In the genomic region with DNA sequence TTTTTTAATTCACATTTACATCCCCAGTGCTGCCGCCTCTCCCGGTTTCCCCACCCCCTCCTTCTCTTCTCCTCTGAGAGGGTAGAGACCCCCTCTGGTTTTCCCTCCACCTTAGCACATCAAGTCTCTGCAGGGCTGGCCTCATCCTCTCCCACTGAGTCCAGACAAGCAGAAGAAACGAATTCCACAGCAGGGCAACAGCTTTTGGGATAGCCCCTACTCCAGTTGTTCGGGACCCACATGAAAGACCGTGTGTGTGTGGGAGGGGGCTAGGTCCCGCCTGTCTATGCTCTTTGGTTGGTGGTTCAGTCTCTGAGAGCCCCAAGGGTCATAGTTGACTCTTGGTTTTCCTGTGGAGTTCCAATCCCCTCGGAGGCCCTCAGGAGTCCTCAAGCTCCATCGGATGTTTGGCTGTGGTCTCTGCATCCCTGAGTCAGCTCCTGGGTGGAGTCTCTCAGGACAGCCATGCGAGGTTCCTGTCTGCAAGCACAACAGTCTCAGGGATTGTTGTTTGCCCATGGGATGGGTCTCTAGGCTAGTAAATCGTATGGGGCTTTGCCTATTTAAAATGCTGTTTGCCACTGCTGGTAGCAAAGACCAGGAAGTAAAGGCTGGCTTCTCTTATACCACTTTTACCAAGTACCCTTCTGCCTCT, we compare ENCODE assay signal across 8 mouse cellular contexts. TPM values are rescaled to one million over a fixed set of nuclear protein-coding genes. Genes with fewer than 3 reads are reported as not detected.
DNase-seq lines count a peak whose midpoint lies in the region; ATAC-seq and TF ChIP-seq lines count a peak whose summit lies in the region.

No protein-coding gene starts in this region.

- H3K27me3 ChIP-seq in kidney, embryonic 15.5 days, result no peaks in the 10 kb centered on the region
- H3K27me3 ChIP-seq in E14TG2a.4 (ENCODE audit: insufficient read depth, low read length), result no peaks in the 10 kb centered on the region
- peaks cover 5% of the 10 kb centered on the region; the same call in 1 of the 2 replicates for H3K27me3 ChIP-seq in liver, embryonic 15.5 days

- H3K4me3 ChIP-seq in kidney, embryonic 15.5 days (replicated peaks), result peak overlapping the region; percentile 63
- peak overlapping the region; percentile 90 for H3K4me3 ChIP-seq in E14TG2a.4 (replicated peaks; ENCODE audit: low read length)
- H3K4me3 ChIP-seq in cortical plate, adult 2 months (ENCODE audit: insufficient read depth, low read length), result peak overlapping the region; percentile 45
- peak overlapping the region; percentile 81 for H3K4me3 ChIP-seq in liver, embryonic 15.5 days (replicated peaks)

- H3K4me2 ChIP-seq in kidney, embryonic 15.5 days, result peak overlapping the region; percentile 89
- H3K4me2 ChIP-seq in liver, embryonic 15.5 days, result peak overlapping the region; percentile 93

- TF ChIP-seq POLR2A in cortical plate, adult 2 months (IDR thresholded peaks at IDR 0.05; ENCODE audit: extremely low read depth, insufficient read depth, low read length), result no peak

- H3K27ac ChIP-seq in kidney, embryonic 15.5 days, result peak overlapping the region; percentile 84
- H3K27ac ChIP-seq in cortical plate, adult 2 months (ENCODE audit: insufficient read depth, low read length), result 0 out of 2 replicates have a peak overlapping the region, but pooled peaks have one; percentile 1
- 0 out of 2 replicates have a peak overlapping the region, but pooled peaks have one; percentile 63 for H3K27ac ChIP-seq in liver, embryonic 15.5 days (replicated peaks)

- ATAC-seq in kidney, embryonic 15.5 days (replicated peaks; ENCODE audit: low FRiP score), result peak; percentile 61
- peak; percentile 14; the same call in 1 of the 2 replicates for ATAC-seq in liver, embryonic 15.5 days (ENCODE audit: insufficient read depth)

- WGBS in kidney, embryonic 15.5 days, result 19% methylated on average over 10 of the region's 10 CpGs
- 29% methylated on average over 10 of the region's 10 CpGs for WGBS in liver, embryonic 15.5 days (ENCODE audit: insufficient replicate concordance)

- H3K9ac ChIP-seq in kidney, embryonic 15.5 days, result peak overlapping the region; percentile 60
- peak overlapping the region; percentile 50 for H3K9ac ChIP-seq in liver, embryonic 15.5 days

- H3K9me3 ChIP-seq in kidney, embryonic 15.5 days (replicated peaks), result no peaks in the 10 kb centered on the region
- no peaks in the 10 kb centered on the region for H3K9me3 ChIP-seq in E14TG2a.4 (ENCODE audit: low read length)
- no peaks in the 10 kb centered on the region for H3K9me3 ChIP-seq in liver, embryonic 15.5 days (replicated peaks)

- DNase-seq in kidney, adult 18-20 months, result no peak
- peak; percentile 12 for DNase-seq in heart, postnatal 4 days
- DNase-seq in retina, postnatal 1 day, result peak; percentile 10
- no peak for DNase-seq in adrenal gland, postnatal 25 days

- peaks cover 32% of the 10 kb centered on the region for H3K36me3 ChIP-seq in kidney, embryonic 15.5 days
- peaks cover 35% of the 10 kb centered on the region for H3K36me3 ChIP-seq in E14TG2a.4 (ENCODE audit: insufficient read depth, low read length)
- H3K36me3 ChIP-seq in liver, embryonic 15.5 days (replicated peaks), result peaks cover 26% of the 10 kb centered on the region

- peaks cover 16% of the 10 kb centered on the region for H3K4me1 ChIP-seq in kidney, embryonic 15.5 days
- H3K4me1 ChIP-seq in E14TG2a.4 (replicated peaks; ENCODE audit: low read depth, low read length), result peaks cover 25% of the 10 kb centered on the region
- H3K4me1 ChIP-seq in cortical plate, adult 2 months (ENCODE audit: control insufficient read depth, insufficient read depth, low read length), result peaks cover 3% of the 10 kb centered on the region; the same call in 1 of the 2 replicates
- H3K4me1 ChIP-seq in liver, embryonic 15.5 days (replicated peaks), result peaks cover 22% of the 10 kb centered on the region

- TF ChIP-seq CTCF in E14TG2a.4 (conservative IDR thresholded peaks at IDR 0.05; ENCODE audit: low read length), result no peak
- TF ChIP-seq CTCF in cortical plate, adult 2 months (IDR thresholded peaks at IDR 0.05; ENCODE audit: extremely low read depth, insufficient read depth, low read length), result no peak

RNA-seq across cellular contexts. Expression of a gene that starts 0.7 kb away (rescaled TPM):
- 102 and 115 TPM in 2 replicates for polyA plus RNA-seq in kidney, embryonic 15.5 days (2015; fragmentation: Nextera tagmentation; extraction: Ambion mirVana)
- polyA plus RNA-seq in cortical plate, adult 2 months (2012; rRNA removed), result 21.6 and 24.5 TPM in 2 replicates
- total RNA-seq in heart, postnatal 4 days (2021), result 10 to 100 TPM; 18.4 to 23.0 TPM
- polyA plus RNA-seq in liver, embryonic 15.5 days (2015; fragmentation: Nextera tagmentation; extraction: Ambion mirVana), result 44.8 and 53.9 TPM in 2 replicates
- 14.1 and 26.4 TPM in 2 replicates for total RNA-seq in adrenal gland, postnatal 25 days (2021)

RNA-seq across cellular contexts. Expression of a gene that starts 26.6 kb away (rescaled TPM):
- 680 and 703 TPM in 2 replicates for polyA plus RNA-seq in kidney, embryonic 15.5 days (2015; fragmentation: Nextera tagmentation; extraction: Ambion mirVana)
- 226 and 233 TPM in 2 replicates for polyA plus RNA-seq in cortical plate, adult 2 months (2012; rRNA removed)
- 100 to 1,000 TPM; 784 to 817 TPM for total RNA-seq in heart, postnatal 4 days (2021)
- 219 and 221 TPM in 2 replicates for polyA plus RNA-seq in liver, embryonic 15.5 days (2015; fragmentation: Nextera tagmentation; extraction: Ambion mirVana)
- total RNA-seq in adrenal gland, postnatal 25 days (2021), result 585 and 731 TPM in 2 replicates

Comparison
In these comparisons a context has a peak if more than half of its experiments do, and no peak if none do; other contexts are left out.
1. H3K27ac ChIP-seq: peak in every context shown above with its lines; median percentile 84 in kidney, embryonic 15.5 days; 63 in liver, embryonic 15.5 days; 1 in cortical plate, adult 2 months.
2. DNase-seq: peak in heart, postnatal 4 days (single experiment) and retina, postnatal 1 day (single experiment); none in kidney, adult 18-20 months (single experiment) and adrenal gland, postnatal 25 days (single experiment).
3. Peak in every context shown above with its lines, with median percentiles within 50 percentile points of each other: H3K4me3 ChIP-seq.